Comparison of ENCODE assay signal across 11 mouse cellular contexts in the genomic region with DNA sequence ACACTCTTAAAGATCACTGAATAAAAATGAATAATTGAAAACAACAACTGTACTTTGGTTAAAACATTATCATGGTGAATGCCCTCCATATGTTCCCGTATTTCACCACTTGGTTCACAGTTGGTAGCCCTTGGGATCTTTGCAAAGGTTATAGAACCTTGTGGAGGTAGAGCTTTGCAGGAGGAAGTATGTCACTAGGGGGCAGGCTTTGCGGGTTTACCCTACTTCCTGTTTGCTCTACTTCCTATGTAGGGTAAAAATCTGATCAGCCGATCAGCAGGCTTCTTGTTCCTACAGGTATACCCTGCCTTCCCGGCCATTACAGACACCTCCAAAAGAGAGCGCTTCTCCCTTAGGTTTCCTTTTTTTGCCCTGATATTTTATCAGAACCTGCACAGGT. TPM values are rescaled to one million over a fixed set of nuclear protein-coding genes. Genes with fewer than 3 reads are reported as not detected.
DNase-seq lines count a peak whose midpoint lies in the region; ATAC-seq and TF ChIP-seq lines count a peak whose summit lies in the region.
"Had no signal": no experiment of that assay in that cellular context is flagged by ENCODE, and none has a peak within 500 bp of the region (broad histone marks: within the 10 kb centered on the region; RNA-seq: fewer than 3 reads in every experiment).

No protein-coding gene starts in this region.

- ATAC-seq in intestine, postnatal 0 days, result no peak
- no peak for ATAC-seq in intestine, embryonic 16.5 days
- ATAC-seq in lung, embryonic 14.5 days (ENCODE audit: insufficient read depth), result no peak

- H3K79me2 ChIP-seq in CH12.LX (replicated peaks; ENCODE audit: control insufficient read depth, extremely low read depth, insufficient read depth, poor library complexity, severe bottlenecking), result peaks cover 7% of the 10 kb centered on the region

- DNase-seq in CH12.LX (ENCODE audit: extremely low read depth), result peak; percentile 77
- DNase-seq in lung, embryonic 14.5 days, result peak; percentile 19
- DNase-seq in spleen, postnatal 36 days (ENCODE audit: low spot score in 2 of 2), result peak; percentile 62 to 71
- no peak for DNase-seq in adrenal gland, adult 2 months
- DNase-seq in cerebellum, adult 11-12 months, result no peak
- DNase-seq in left cerebral cortex, adult 11 months (ENCODE audit: low spot score), result no peak

- no peak overlapping the region for H3K4me2 ChIP-seq in intestine, postnatal 0 days (replicated peaks; ENCODE audit: low read depth)
- no peak overlapping the region for H3K4me2 ChIP-seq in intestine, embryonic 16.5 days (ENCODE audit: low read depth, low read length)
- peak overlapping the region; percentile 30; the same call in 1 of the 2 replicates for H3K4me2 ChIP-seq in CH12.LX (ENCODE audit: insufficient read depth, low read depth, poor library complexity, severe bottlenecking)
- no peak overlapping the region for H3K4me2 ChIP-seq in lung, embryonic 14.5 days
- H3K4me2 ChIP-seq: embryonic facial prominence, embryonic 12.5 days had no signal

- in situ Hi-C loops in CH12.LX (cut with MboI; ENCODE audit: low pct_ligation_motif_present, low pct_unique_long_range_greater_than_20kb, low sequenced_read_pairs), result no loop called here

- TF ChIP-seq CTCF in intestine, postnatal 0 days (IDR thresholded peaks at IDR 0.05; ENCODE audit: low read depth), result peak; percentile 61
- TF ChIP-seq CTCF in CH12.LX (conservative IDR thresholded peaks at IDR 0.05 in 1 of 2, IDR thresholded peaks at IDR 0.05 in 1 of 2; ENCODE audit: low read depth in 2 of 2, low read length in 2 of 2), result peak; percentile 34 to 53; a peak in 3 of 4 replicates
- peak; percentile 26 for TF ChIP-seq CTCF in lung, embryonic 14.5 days (IDR thresholded peaks at IDR 0.05; ENCODE audit: low read depth)

- peak; percentile 38; the same call in 1 of the 2 replicates for TF ChIP-seq POLR2A in CH12.LX (IDR thresholded peaks at IDR 0.05; ENCODE audit: low read depth, low read length)

- H3K9ac ChIP-seq in intestine, postnatal 0 days (ENCODE audit: low read depth, low read length), result no peak overlapping the region
- no peak overlapping the region for H3K9ac ChIP-seq in intestine, embryonic 16.5 days (ENCODE audit: low read depth, low read length)
- H3K9ac ChIP-seq in CH12.LX (ENCODE audit: insufficient read depth, low read depth), result no peak overlapping the region
- no peak overlapping the region for H3K9ac ChIP-seq in lung, embryonic 14.5 days
- H3K9ac ChIP-seq: embryonic facial prominence, embryonic 12.5 days had no signal

- dilution Hi-C loops in CH12.LX (cut with MboI; ENCODE audit: extremely low pct_ligation_motif_present, extremely low pct_unique_long_range_greater_than_20kb, low sequenced_read_pairs), result no loop called here

- no peak overlapping the region for H3K4me3 ChIP-seq in intestine, postnatal 0 days (ENCODE audit: low read depth, low read length)
- no peak overlapping the region for H3K4me3 ChIP-seq in intestine, embryonic 16.5 days (ENCODE audit: low read length)
- peak overlapping the region in 2 of 3 experiments; percentile 24 to 46 for H3K4me3 ChIP-seq in CH12.LX (replicated peaks in 1 of 3; ENCODE audit: low read depth in 2 of 3, low read length in 2 of 3, poor library complexity in 1 of 3)
- no peak overlapping the region for H3K4me3 ChIP-seq in lung, embryonic 14.5 days (ENCODE audit: low read depth, low read length)
- H3K4me3 ChIP-seq: embryonic facial prominence, embryonic 12.5 days had no signal

- WGBS in intestine, postnatal 0 days, result 76% methylated on average over 5 of the region's 5 CpGs
- WGBS in intestine, embryonic 16.5 days, result 82% methylated on average over 5 of the region's 5 CpGs
- 77% methylated on average over 5 of the region's 5 CpGs for WGBS in lung, embryonic 14.5 days

- H3K36me3 ChIP-seq in intestine, postnatal 0 days (ENCODE audit: control insufficient read depth, insufficient read depth), result peaks cover 54% of the 10 kb centered on the region
- H3K36me3 ChIP-seq in intestine, embryonic 16.5 days (ENCODE audit: control insufficient read depth, insufficient read depth, low read length), result peaks cover 6% of the 10 kb centered on the region; the same call in 1 of the 2 replicates
- peaks cover 56 to 78% of the 10 kb centered on the region in 2 experiments for H3K36me3 ChIP-seq in CH12.LX (replicated peaks in 1 of 2; ENCODE audit: control insufficient read depth in 1 of 2, insufficient read depth in 1 of 2, low read length in 1 of 2)
- peaks cover 68% of the 10 kb centered on the region for H3K36me3 ChIP-seq in lung, embryonic 14.5 days (ENCODE audit: insufficient read depth)

- H3K27ac ChIP-seq in intestine, postnatal 0 days (ENCODE audit: low read depth, low read length), result no peak overlapping the region
- H3K27ac ChIP-seq in intestine, embryonic 16.5 days (ENCODE audit: low read length), result no peak overlapping the region
- no peak overlapping the region; the same call in 1 of the 2 replicates for H3K27ac ChIP-seq in CH12.LX (ENCODE audit: insufficient read depth, low read depth)
- no peak overlapping the region for H3K27ac ChIP-seq in lung, embryonic 14.5 days (ENCODE audit: low read depth)
- H3K27ac ChIP-seq: embryonic facial prominence, embryonic 12.5 days had no signal

- TF ChIP-seq RAD21 in CH12.LX (IDR thresholded peaks at IDR 0.05; ENCODE audit: low read depth, low read length), result no peak

- TF ChIP-seq EP300 in CH12.LX (IDR thresholded peaks at IDR 0.05; ENCODE audit: low read length), result no peak

- H3K4me1 ChIP-seq in intestine, postnatal 0 days (replicated peaks; ENCODE audit: control insufficient read depth, insufficient read depth, low read length), result no peaks in the 10 kb centered on the region; the same call in 1 of the 2 replicates
- peaks cover 6% of the 10 kb centered on the region for H3K4me1 ChIP-seq in intestine, embryonic 16.5 days (ENCODE audit: control insufficient read depth, insufficient read depth, low read length)
- peaks cover 3 to 41% of the 10 kb centered on the region in 2 experiments; a peak in 3 of 4 replicates for H3K4me1 ChIP-seq in CH12.LX (ENCODE audit: control insufficient read depth in 1 of 2, insufficient read depth in 2 of 2)
- H3K4me1 ChIP-seq in lung, embryonic 14.5 days (ENCODE audit: insufficient read depth), result peaks cover 8% of the 10 kb centered on the region

- H3K27me3 ChIP-seq in intestine, postnatal 0 days (replicated peaks; ENCODE audit: control insufficient read depth, insufficient read depth, low read length), result no peaks in the 10 kb centered on the region
- no peaks in the 10 kb centered on the region for H3K27me3 ChIP-seq in intestine, embryonic 16.5 days (replicated peaks; ENCODE audit: control insufficient read depth, insufficient read depth, low read length)
- H3K27me3 ChIP-seq in CH12.LX (replicated peaks), result no peaks in the 10 kb centered on the region
- H3K27me3 ChIP-seq in lung, embryonic 14.5 days (ENCODE audit: insufficient read depth, low read length), result no peaks in the 10 kb centered on the region
- H3K27me3 ChIP-seq: embryonic facial prominence, embryonic 12.5 days had no signal

- H3K9me3 ChIP-seq in intestine, postnatal 0 days (ENCODE audit: control insufficient read depth), result no peaks in the 10 kb centered on the region
- no peaks in the 10 kb centered on the region for H3K9me3 ChIP-seq in intestine, embryonic 16.5 days (ENCODE audit: control insufficient read depth, low read length)
- H3K9me3 ChIP-seq in CH12.LX (replicated peaks; ENCODE audit: low read length), result no peaks in the 10 kb centered on the region
- H3K9me3 ChIP-seq in lung, embryonic 14.5 days (ENCODE audit: low read depth, low read length), result no peaks in the 10 kb centered on the region
- H3K9me3 ChIP-seq: embryonic facial prominence, embryonic 12.5 days had no signal

TF ChIP-seq in CH12.LX, 34 proteins besides CTCF, POLR2A, EP300 and RAD21:
- no peak for TF ChIP-seq NRF1 (IDR thresholded peaks at IDR 0.05; ENCODE audit: low read depth, low read length)
- TF ChIP-seq USF1 (IDR thresholded peaks at IDR 0.05; ENCODE audit: low read depth, low read length), result no peak
- TF ChIP-seq MAFK (IDR thresholded peaks at IDR 0.05; ENCODE audit: insufficient replicate concordance, low read length), result no peak
- no peak for TF ChIP-seq RCOR1 (conservative IDR thresholded peaks at IDR 0.05; ENCODE audit: low read depth, low read length)
- TF ChIP-seq PAX5 (IDR thresholded peaks at IDR 0.05; ENCODE audit: low read length), result no peak
- peak; percentile 62 for TF ChIP-seq HCFC1 (IDR thresholded peaks at IDR 0.05; ENCODE audit: low read depth, low read length)
- no peak for TF ChIP-seq CHD1 (IDR thresholded peaks at IDR 0.05; ENCODE audit: low read depth, low read length)
- peak; percentile 91 for TF ChIP-seq ELF1 (IDR thresholded peaks at IDR 0.05; ENCODE audit: low read depth, low read length)

RNA-seq across cellular contexts. Expression of a gene that starts 6.2 kb away (rescaled TPM):
- 4.2 and 5.7 TPM in 2 replicates for polyA plus RNA-seq in intestine, postnatal 0 days (2015; fragmentation: Nextera tagmentation; extraction: Ambion mirVana)
- polyA plus RNA-seq in intestine, embryonic 16.5 days (2015; fragmentation: Nextera tagmentation; extraction: Ambion mirVana), result 9.7 and 10.6 TPM in 2 replicates
- total RNA-seq in CH12.LX (2012; rRNA removed), result 10.4 and 12.6 TPM in 2 replicates
- total RNA-seq in CH12.LX (2014; rRNA removed), result 11.1 and 12.3 TPM in 2 replicates
- polyA plus RNA-seq in CH12.LX (2012; ENCODE audit: insufficient read length, low read depth), result 14.2 and 14.5 TPM in 2 replicates
- polyA plus RNA-seq in lung, embryonic 14.5 days (2014; fragmentation: Nextera tagmentation; extraction: Ambion mirVana), result 15.8 and 15.9 TPM in 2 replicates
- 10 to 100 TPM; 16.1 to 18.4 TPM for total RNA-seq in adrenal gland, adult 2 months (2021)
- 14.1 and 14.7 TPM in 2 replicates for polyA plus RNA-seq in adrenal gland, adult 2 months (2012; rRNA removed)

RNA-seq across cellular contexts. Expression of a gene that starts 8.0 kb away (rescaled TPM):
- 103 and 110 TPM in 2 replicates for polyA plus RNA-seq in intestine, postnatal 0 days (2015; fragmentation: Nextera tagmentation; extraction: Ambion mirVana)
- 129 and 139 TPM in 2 replicates for polyA plus RNA-seq in intestine, embryonic 16.5 days (2015; fragmentation: Nextera tagmentation; extraction: Ambion mirVana)
- total RNA-seq in CH12.LX (2012; rRNA removed) (53.8 and 59.7 TPM in 2 replicates), CH12.LX (2014; rRNA removed) (22.5 and 25.4 TPM in 2 replicates)
- 44.2 and 50.5 TPM in 2 replicates for polyA plus RNA-seq in CH12.LX (2012; ENCODE audit: insufficient read length, low read depth)
- polyA plus RNA-seq in lung, embryonic 14.5 days (2014; fragmentation: Nextera tagmentation; extraction: Ambion mirVana), result 188 and 195 TPM in 2 replicates
- total RNA-seq in adrenal gland, adult 2 months (2021), result 10 to 100 TPM; 43.6 to 60.5 TPM
- 89.4 and 106 TPM in 2 replicates for polyA plus RNA-seq in adrenal gland, adult 2 months (2012; rRNA removed)

RNA-seq across cellular contexts. Expression of a gene that starts 20.5 kb away (rescaled TPM):
- polyA plus RNA-seq in intestine, postnatal 0 days (2015; fragmentation: Nextera tagmentation; extraction: Ambion mirVana), result not detected in 2 replicates
- not detected in 2 replicates for polyA plus RNA-seq in intestine, embryonic 16.5 days (2015; fragmentation: Nextera tagmentation; extraction: Ambion mirVana)
- 6.0 and 7.0 TPM in 2 replicates for total RNA-seq in CH12.LX (2012; rRNA removed)
- total RNA-seq in CH12.LX (2014; rRNA removed), result not detected in 2 replicates
- polyA plus RNA-seq in CH12.LX (2012; ENCODE audit: insufficient read length, low read depth), result 0.26 TPM in 1 of 2 replicates, not detected in the other
- polyA plus RNA-seq in lung, embryonic 14.5 days (2014; fragmentation: Nextera tagmentation; extraction: Ambion mirVana), result 0.23 TPM in 1 of 2 replicates, not detected in the other
- total RNA-seq in adrenal gland, adult 2 months (2021), result not detected
- not detected in 2 replicates for polyA plus RNA-seq in adrenal gland, adult 2 months (2012; rRNA removed)
- total RNA-seq: heart, adult 18-20 months had no signal
- polyA plus RNA-seq: embryonic facial prominence, embryonic 12.5 days; liver, embryonic 16.5 days had no signal

Comparison
In these comparisons a context has a peak if more than half of its experiments do, and no peak if none do; other contexts are left out.
1. H3K4me3 ChIP-seq: peak in CH12.LX (2 of 3); none in intestine, postnatal 0 days (single experiment), intestine, embryonic 16.5 days (single experiment) and lung, embryonic 14.5 days (single experiment).
2. DNase-seq: peak in CH12.LX (single experiment), lung, embryonic 14.5 days (single experiment) and spleen, postnatal 36 days (2 of 2); none in adrenal gland, adult 2 months (single experiment), cerebellum, adult 11-12 months (single experiment) and left cerebral cortex, adult 11 months (single experiment).
3. Peak in every context shown above with its lines, with median percentiles within 50 percentile points of each other: CTCF ChIP-seq.